Mouse (Mus musculus): ENCODE data around the gene Vmn1r61.

Vmn1r61 gene

GRCm38 (mm10) chr7:5613195-5613594 is at the start of gene Vmn1r61:
Vmn1r61 (minus strand) TSS chr7:5613295.
- DNase-seq (ENCODE audit: low spot score in 2 of 2), result no peak
